Mouse (Mus musculus): Measurements from ENCODE around the gene Fcho1.

- no peak for TF ChIP-seq CTCF (IDR thresholded peaks at IDR 0.05; ENCODE audit: low read depth)
- no peak for TF ChIP-seq EP300 (IDR thresholded peaks at IDR 0.05; ENCODE audit: low read depth)
Measured at GRCm38 (mm10) chr8:71672168-71672735, 53.3 kb downstream of the Fcho1 start.
